Mouse (Mus musculus): ENCODE results near the gene Timmdc1.

Timmdc1 gene

DNA sequence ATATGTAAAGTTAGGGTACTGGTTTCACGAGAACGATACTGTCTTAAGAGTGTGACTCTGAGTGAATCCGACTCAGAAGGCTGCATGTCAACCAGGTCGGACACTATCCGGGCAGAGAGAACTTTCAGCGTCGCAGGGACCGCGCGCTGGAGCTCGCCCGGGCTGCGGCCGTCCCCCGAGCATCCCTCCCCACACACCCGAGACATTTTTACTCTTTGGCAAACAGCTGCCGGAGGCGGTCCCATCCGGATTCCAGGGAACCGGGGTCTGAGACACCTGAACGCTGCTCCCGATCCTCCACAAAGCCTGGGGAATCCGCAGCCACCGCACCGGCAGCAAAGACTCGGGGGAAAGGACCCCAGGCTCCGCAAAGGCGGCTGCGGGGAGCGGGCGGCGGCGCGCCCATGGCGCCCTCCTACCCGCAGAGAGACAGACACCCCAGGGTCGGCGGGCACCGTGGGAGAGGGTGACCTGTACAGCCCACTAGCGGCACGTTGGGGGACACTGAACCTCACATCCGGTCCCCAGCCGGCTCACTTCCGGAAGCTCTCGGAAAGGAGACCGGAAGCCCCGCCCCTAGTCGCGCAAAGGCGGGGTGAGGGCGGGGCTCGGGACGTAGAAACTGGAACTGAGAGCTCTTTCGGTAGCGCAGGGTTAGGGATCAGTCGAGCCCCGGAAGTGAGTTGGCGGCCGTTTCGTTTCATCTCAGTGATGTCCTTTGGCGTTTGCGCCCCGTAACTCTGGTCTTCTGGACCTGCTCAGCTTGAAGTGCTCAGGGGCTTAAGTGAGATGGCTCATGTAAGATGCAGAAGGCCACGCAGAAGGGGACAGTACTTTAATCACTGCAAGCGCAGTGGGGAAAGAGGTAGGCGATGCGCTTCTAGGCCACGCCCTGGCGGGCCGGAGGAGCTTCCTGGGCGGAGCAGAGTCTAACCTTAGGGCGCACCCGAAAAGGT lies at the start of gene Timmdc1:
Gene Timmdc1 (minus strand): TSS at position 535 of the 956 bp plus-strand sequence.
- DNase-seq (ENCODE audit: low spot score in 2 of 2) = peak; percentile 89 to 93

DNA sequence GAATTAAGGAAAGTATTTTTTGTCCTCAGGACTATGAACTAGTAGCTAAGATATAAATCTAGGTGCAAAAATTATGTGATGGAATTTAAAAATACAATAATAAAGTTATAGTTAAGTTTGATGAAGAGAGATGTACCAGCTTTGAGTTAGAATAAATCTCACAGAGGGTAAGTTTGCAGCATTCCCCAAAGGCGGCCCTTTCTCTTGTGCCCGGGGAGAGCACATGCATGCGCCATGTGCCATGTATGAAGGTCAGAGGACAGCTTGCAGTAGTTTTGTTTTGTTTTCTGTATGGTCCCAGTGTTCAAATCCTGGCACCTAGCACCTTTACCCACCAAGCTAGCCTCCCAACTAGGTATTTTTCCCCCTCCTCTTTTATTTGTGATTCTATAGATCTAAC lies 49.0 kb upstream of the Timmdc1 start:
- no peak for DNase-seq (ENCODE audit: low spot score in 2 of 2)

GRCm38 (mm10) chr16:38568192-38568591 lies 45.7 kb upstream of the Timmdc1 start:
- DNase-seq (ENCODE audit: low spot score in 2 of 2) = no peak

DNA sequence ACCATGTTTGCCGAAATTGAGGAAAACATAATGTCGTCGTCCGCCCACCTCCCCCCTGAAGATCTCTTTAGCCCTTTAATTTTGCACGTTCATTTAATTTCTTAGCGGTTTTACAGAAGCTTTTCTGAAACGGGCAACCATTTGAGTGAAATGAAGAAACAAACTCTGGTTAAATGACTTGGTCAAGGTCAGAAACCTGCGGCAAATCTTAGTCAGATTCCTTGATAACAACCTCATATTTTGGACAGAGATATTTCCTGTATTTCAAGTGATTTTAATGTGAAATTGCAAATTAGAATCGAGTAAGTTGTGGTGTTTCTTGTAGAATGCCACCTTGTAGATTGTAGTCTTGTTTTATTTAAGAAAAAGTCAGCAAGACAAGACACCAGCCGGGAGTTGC lies 41.1 kb upstream of the Timmdc1 start:
- DNase-seq (ENCODE audit: low spot score in 2 of 2) = no peak

GRCm38 (mm10) chr16:38562968-38563327 lies 40.5 kb upstream of the Timmdc1 start:
- DNase-seq (ENCODE audit: low spot score in 2 of 2) = no peak

- peak; percentile 88 to 96 for DNase-seq (ENCODE audit: low spot score in 2 of 2)
These were observed 39.9 kb upstream of the Timmdc1 start for GRCm38 (mm10) chr16:38562131-38562967.

GRCm38 (mm10) chr16:38558221-38558748 lies 35.8 kb upstream of the Timmdc1 start, which contains the start of gene Tmem39a:
TSS of gene Tmem39a (plus strand) at chr16:38558698.
- DNase-seq (ENCODE audit: low spot score in 2 of 2) = no peak

DNA sequence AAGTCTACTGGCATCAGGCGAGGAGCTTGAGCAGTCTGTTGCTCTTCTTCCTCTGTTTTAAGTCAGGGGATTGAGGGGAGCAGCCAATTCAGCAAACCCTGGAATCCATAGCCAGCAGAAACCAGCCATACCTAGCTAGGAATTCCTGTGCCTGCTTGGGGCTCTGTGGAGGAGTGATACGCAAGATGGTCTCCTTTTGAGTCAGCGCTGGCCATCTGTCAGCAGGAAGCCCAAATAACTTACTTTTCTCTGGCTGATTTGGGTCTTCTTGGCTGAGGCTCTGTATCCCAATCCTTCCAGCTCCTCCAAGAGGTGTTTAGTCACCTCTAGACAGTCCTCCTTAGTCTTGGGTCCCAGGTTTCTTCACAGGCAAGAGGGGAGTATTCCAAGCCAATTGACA lies 33.5 kb upstream of the Timmdc1 start:
- no peak for DNase-seq (ENCODE audit: low spot score in 2 of 2)

DNA sequence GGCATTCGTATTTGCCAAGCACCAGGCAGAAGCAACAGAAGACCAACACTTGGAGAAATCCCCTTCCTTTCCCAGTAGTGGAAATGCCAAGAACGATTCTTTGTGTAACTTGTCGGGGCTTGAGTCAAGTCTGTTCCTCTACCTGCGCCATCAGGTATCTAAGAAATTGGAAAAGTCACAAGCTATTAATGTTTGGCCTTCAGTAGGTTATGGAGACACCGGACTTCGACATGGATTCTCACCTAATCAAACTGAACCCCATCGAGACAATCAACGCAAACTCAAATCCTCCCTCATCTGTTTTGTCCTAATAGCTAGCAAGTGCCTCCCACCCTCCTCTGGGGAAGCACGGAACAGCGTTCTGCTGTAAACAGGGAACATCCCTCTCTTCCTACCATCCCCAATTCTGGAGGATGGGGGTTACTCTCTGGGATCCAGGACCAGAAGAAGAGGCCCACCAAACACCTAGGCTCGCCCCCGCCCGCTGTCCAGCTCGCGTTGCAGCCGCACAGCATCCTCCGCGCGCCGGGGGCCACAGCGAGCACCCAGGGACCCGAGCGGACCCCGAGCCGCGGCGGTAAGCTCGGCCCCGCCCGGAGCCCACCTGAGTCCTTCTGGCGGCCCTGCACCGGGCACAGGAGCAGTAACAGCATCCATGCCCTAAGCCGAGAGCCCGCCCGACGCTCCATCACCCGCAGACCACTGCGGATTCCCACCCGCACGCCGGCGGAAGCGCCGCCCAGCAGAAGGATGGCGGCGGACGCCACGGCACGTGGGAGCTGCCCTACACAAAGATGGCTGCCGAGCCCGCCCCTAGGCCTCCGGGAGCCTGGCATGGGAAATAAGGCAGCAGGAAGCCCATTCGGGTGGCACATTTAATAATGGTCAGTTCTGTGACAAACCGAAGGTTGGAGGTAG lies 27.3 kb upstream of the Timmdc1 start, which contains the start of gene Poglut1:
Gene Poglut1 (minus strand): TSS at position 780 of the 918 bp plus-strand sequence.
- peak; percentile 28 to 60 for DNase-seq (ENCODE audit: low spot score in 2 of 2)

- no peak for DNase-seq (ENCODE audit: low spot score in 2 of 2)
These were observed 25.5 kb upstream of the Timmdc1 start for GRCm38 (mm10) chr16:38548000-38548399.

DNA sequence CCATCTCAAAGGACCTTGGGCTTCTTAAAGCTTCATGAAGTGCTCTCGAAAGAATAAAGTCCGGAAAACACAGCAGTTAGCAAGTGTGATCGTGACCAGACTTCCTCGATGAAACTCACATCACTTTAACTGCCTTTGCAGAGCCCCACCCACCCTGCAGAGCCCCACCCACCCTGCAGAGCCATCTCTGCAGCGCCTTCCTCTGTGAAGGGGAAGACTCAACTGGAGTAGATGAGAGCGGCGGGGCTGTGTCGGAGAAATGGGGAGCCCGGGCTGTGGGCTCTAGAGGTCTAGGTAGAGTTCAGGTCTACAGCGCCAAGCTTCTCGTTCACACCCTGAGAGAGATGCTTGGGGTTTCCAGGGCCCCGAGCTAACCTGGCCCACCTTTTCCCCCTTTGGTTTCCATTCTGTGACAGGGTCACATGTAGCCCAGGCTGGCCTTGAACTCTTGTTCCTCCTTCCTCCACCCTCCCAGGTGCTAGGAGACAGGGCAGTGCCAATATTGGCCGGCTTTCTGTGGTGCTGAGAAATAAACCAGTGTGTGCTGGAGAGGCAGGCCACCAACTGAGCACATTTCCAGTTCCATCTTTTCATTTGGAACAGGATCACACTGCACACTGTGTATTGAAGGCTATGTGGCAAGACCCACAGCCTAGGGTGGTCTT lies 16.4 kb upstream of the Timmdc1 start:
- DNase-seq (ENCODE audit: low spot score in 2 of 2) = no peak

GRCm38 (mm10) chr16:38536544-38537146 lies 14.2 kb upstream of the Timmdc1 start:
- DNase-seq (ENCODE audit: low spot score in 2 of 2) = peak; percentile 45 to 61

- DNase-seq (ENCODE audit: low spot score in 2 of 2) = no peak
These were observed 3.8 kb upstream of the Timmdc1 start for GRCm38 (mm10) chr16:38526264-38526663.

- no peak for DNase-seq (ENCODE audit: low spot score in 2 of 2)
These were observed 1.1 kb downstream of the Timmdc1 start for GRCm38 (mm10) chr16:38521211-38521987.

GRCm38 (mm10) chr16:38519140-38519539 lies 3.3 kb downstream of the Timmdc1 start:
- no peak for DNase-seq (ENCODE audit: low spot score in 2 of 2)

- DNase-seq (ENCODE audit: low spot score in 2 of 2) = no peak
These were observed 11.6 kb downstream of the Timmdc1 start for GRCm38 (mm10) chr16:38510846-38511245.

GRCm38 (mm10) chr16:38506041-38506634 lies 16.3 kb downstream of the Timmdc1 start:
- peak in 1 of 2 experiments; percentile 52 for DNase-seq (ENCODE audit: low spot score in 2 of 2)

DNA sequence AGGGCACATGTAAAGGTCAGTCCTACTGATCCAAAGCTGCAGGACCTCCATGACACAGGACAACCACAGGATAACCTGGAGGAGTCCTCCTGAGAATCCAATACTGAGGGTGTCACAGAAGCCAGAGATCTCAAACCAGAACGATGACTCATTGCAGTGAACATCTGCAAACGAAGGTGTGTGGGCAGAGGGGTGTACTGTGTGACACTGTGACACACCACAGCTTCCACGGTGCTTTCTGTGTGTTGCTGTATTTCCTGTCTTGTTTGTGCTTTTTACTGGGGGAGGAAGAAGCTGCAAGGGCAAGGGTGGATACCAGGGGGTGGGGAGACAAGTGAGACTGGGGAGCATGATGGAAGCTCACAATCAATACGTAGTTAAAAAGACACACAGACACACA lies 18.9 kb downstream of the Timmdc1 start:
- DNase-seq (ENCODE audit: low spot score in 2 of 2) = no peak

GRCm38 (mm10) chr16:38502469-38502868 lies 20.0 kb downstream of the Timmdc1 start:
- no peak for DNase-seq (ENCODE audit: low spot score in 2 of 2)
